Mouse (Mus musculus) megakaryocyte, embryonic 14.5 days (primary cell): ENCODE measurements at regions not wholly inside any gene's neighbourhood (a gene's known extent, or its start where the extent isn't known, plus 50 kb on each side); places are given as distances from the start of the nearest gene placed in this dataset.

Source experiments
- FLI1 ChIP-seq: IDR thresholded peaks from 2 replicates; pipeline ENCODE4 v1.6.1; 2012; ENCODE audit warnings: low read length, inconsistent platforms, mixed read lengths
- GATA1 ChIP-seq: IDR thresholded peaks from 3 replicates; pipeline ENCODE4 v1.6.1; 2012; ENCODE audit warnings: mixed read lengths, low read length, inconsistent platforms, borderline replicate concordance

GRCm38 (mm10) chr4:75714652-75715051 is 436.5 kb upstream of the Dmac1 start:
- TF ChIP-seq GATA1 (no peak), FLI1 (no peak)
